Mouse (Mus musculus) hindbrain, embryonic 16.5 days (tissue): ENCODE data around the gene Triobp. TPM values are rescaled to one million over a fixed set of nuclear protein-coding genes. Genes with fewer than 3 reads are reported as not detected.

ENCODE experiments used
- ATAC-seq: fragments of 200-750 bp; cut with Nextera tagmentation; 2 replicates; pipeline ENCODE4 v1.8.0; 2017; ENCODE audit warnings: moderate TSS enrichment, moderate library complexity
- H3K27ac ChIP-seq: fragments of 300-500 bp; sonication (generic); 2 replicates; pipeline ENCODE4 v1.5.1; 2014; ENCODE audit warnings: low read depth, mild to moderate bottlenecking, control low read depth, low read length, moderate library complexity
- H3K27me3 ChIP-seq: fragments of 300-500 bp; sonication (generic); replicated peaks from 2 replicates; pipeline ENCODE4 v1.6.1; 2014; ENCODE audit warnings: low read length; ENCODE audit not compliant: control insufficient read depth, insufficient read depth
- H3K36me3 ChIP-seq: fragments of 300-500 bp; sonication (generic); 2 replicates; pipeline ENCODE4 v1.6.1; 2014; ENCODE audit warnings: mild to moderate bottlenecking, low read length, moderate library complexity, mixed read lengths; ENCODE audit not compliant: control insufficient read depth, insufficient read depth
- H3K4me1 ChIP-seq: fragments of 300-500 bp; sonication (generic); 2 replicates; pipeline ENCODE4 v1.6.1; 2014; ENCODE audit warnings: low read depth, low read length; ENCODE audit not compliant: control insufficient read depth, insufficient read depth
- H3K4me2 ChIP-seq: fragments of 300-500 bp; sonication (generic); 2 replicates; pipeline ENCODE4 v1.6.1; 2014; ENCODE audit warnings: mild to moderate bottlenecking, low read length, control low read depth, moderate library complexity
- H3K4me3 ChIP-seq: fragments of 300-500 bp; sonication (generic); 2 replicates; pipeline ENCODE4 v1.5.1; 2014; ENCODE audit warnings: mild to moderate bottlenecking, low read length, control low read depth, moderate library complexity
- H3K9ac ChIP-seq: fragments of 300-500 bp; sonication (generic); 2 replicates; pipeline ENCODE4 v1.6.1; 2014; ENCODE audit warnings: low read depth, mild to moderate bottlenecking, control low read depth, low read length, moderate library complexity
- H3K9me3 ChIP-seq: fragments of 300-500 bp; sonication (generic); 2 replicates; pipeline ENCODE4 v1.6.1; 2014; ENCODE audit warnings: mild to moderate bottlenecking, low read length, moderate library complexity; ENCODE audit not compliant: control insufficient read depth
- WGBS: fragments of 180-500 bp; shearing (Covaris S2); extraction: QIAGEN DNeasy Blood & Tissue Kit; methylation state at CpG from one replicate; pipeline ENCODE4 v1.1.7; 2014; 5-methylcytosine and 5-hydroxymethylcytosine counted together
- polyA plus RNA-seq: library from polyadenylated mRNA; unstranded; fragments of >200 nt; fragmentation: Nextera tagmentation; extraction: Ambion mirVana; gene quantifications from 2 replicates; pipeline ENCODE4 v1.2.1, GENCODE M21; 2015

The Triobp gene
- polyA plus RNA-seq, 1 experiment from 2014 or later = 36.1 TPM

DNA sequence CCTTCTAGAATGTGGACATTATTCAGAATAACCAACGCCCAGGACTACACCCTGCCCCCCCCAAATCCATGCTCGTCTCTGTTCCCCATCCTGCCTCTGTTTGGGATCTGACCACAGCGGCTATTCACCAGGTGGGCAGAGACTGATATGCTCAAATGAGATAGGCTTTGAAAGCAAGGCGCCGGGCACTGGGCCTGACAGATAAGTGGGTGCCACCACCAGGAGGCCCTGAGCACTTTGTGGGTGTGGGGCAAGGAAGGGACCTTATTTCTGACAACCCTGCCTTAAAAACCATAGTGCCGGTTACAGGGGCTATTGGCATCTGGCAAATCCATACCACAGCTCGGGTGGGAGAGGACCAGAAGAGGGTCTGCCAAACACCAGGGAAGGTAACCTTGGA, 24.8 kb upstream of the Triobp start:
- Histone ChIP-seq H3K27ac (no peak overlapping the region), H3K4me1 (peaks cover 18% of the 10 kb centered on the region), H3K9me3 (no peaks in the 10 kb centered on the region), H3K27me3 (peaks cover 5% of the 10 kb centered on the region), H3K9ac (no peak overlapping the region; the same call in 1 of the 2 replicates), H3K4me2 (no peak overlapping the region), H3K4me3 (no peak overlapping the region), H3K36me3 (peaks cover 4% of the 10 kb centered on the region)
- 78% methylated on average over 7 of the region's 7 CpGs for WGBS
- ATAC-seq = no peak

DNA sequence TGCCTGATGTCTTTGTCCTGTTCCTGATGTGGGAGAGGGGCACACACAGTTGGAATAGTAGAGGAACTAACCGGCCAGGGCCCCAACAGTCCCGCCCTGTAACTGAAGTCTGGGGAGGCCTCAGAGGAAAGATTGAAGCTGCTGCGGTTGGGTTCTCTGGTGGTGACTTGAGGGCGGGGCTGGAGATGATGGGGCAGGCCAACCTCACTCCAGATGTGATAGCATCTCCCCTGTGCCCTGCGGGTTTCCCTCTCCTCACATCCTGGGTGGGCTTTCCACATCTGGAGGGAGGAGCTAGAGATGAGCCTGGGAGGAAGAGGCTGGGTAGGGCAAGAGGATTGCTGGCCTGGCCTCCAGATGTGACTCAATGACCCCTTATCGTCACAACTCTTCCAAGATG, 23.9 kb upstream of the Triobp start:
- H3K27me3 ChIP-seq = peaks cover 6% of the 10 kb centered on the region
- no peak overlapping the region for H3K4me2 ChIP-seq
- 72% methylated on average over 6 of the region's 6 CpGs for WGBS
- H3K9me3 ChIP-seq = no peaks in the 10 kb centered on the region
- peaks cover 19% of the 10 kb centered on the region for H3K4me1 ChIP-seq
- no peak overlapping the region for H3K4me3 ChIP-seq
- H3K36me3 ChIP-seq = peaks cover 4% of the 10 kb centered on the region
- no peak for ATAC-seq
- H3K27ac ChIP-seq = no peak overlapping the region
- no peak overlapping the region for H3K9ac ChIP-seq

DNA sequence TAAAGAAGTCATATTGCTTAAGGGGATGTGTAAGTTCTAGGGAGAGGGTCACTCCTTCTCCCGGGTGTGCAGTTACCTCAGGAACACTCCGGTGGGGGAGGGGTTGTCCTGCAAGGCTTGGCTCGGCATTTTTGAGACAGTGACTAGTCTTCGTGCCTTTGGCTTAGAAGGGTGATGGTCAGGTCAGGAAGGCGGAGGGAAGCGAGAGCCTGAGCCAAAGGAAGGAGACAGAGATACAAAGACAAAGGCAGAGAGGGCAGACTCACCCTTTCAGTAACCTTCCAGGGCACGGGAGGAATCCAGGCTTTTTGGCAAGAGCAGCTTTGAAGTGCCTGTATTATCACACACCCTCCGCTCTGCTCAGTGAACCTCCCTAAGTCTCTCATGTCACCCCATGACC, 22.4 kb upstream of the Triobp start:
- Histone ChIP-seq H3K4me3 (no peak overlapping the region), H3K27ac (no peak overlapping the region), H3K27me3 (peaks cover 6% of the 10 kb centered on the region), H3K9ac (no peak overlapping the region), H3K9me3 (no peaks in the 10 kb centered on the region), H3K36me3 (no peaks in the 10 kb centered on the region), H3K4me2 (no peak overlapping the region), H3K4me1 (peaks cover 19% of the 10 kb centered on the region)
- ATAC-seq = no peak
- 26% methylated on average over 8 of the region's 8 CpGs for WGBS

DNA sequence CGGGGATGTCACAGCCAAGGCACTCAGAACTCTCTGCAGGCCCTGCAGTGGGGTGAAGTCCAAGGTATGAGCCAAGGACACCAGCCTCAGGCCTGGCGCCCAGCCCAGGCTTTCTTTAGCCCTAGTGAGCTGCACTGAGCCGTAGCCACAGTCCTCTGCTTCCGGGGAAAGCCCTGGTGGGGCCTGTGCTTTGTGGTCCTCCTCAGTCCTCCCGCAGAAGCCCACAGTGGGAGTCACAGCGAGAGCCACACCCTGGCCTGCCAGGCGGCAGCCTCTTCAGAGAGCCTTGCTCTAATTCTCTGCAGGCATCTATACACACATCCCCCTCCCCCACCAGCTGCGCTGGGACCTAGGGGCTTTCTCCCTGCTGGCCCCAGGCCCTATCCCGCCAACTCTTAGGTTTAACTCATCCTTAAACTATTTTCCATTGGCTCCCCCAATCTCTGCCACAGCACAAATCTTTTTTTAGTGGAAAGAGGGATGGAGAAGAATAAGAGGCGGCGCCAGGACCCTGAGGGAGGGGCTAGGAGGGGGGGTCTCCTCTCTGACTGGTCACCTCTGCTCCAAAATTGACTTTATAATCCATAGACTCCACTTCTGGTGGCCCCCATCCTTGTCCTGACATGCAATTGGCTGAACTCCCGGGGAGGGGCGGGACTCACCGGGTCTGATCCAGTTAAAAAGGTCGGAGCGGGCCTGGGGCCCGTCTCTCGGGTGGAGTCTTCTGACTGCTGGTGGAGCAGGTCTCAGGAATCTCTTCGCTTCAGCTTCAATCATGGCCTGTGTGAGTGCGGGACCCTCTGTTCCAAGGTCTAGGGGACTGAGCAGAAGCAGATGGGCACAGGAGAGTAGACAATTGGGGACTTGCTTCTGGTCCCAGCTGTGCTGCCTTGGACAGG, 21.3 kb upstream of the Triobp start, which contains the start of gene Lgals1:
TSS of gene Lgals1 (plus strand) at position 705 of the 899 bp plus-strand sequence.
- 4% methylated on average over 20 of the region's 20 CpGs for WGBS
- no peaks in the 10 kb centered on the region for H3K36me3 ChIP-seq
- H3K4me1 ChIP-seq = peaks cover 19% of the 10 kb centered on the region
- peak within 1 kb of the TSS; percentile 69 for H3K4me2 ChIP-seq
- peak; percentile 63 for ATAC-seq
- no peaks in the 10 kb centered on the region for H3K9me3 ChIP-seq
- H3K27me3 ChIP-seq = peaks cover 6% of the 10 kb centered on the region
- peak within 1 kb of the TSS; percentile 70 for H3K27ac ChIP-seq
- H3K9ac ChIP-seq = peak within 1 kb of the TSS; percentile 49
- H3K4me3 ChIP-seq = peak within 1 kb of the TSS; percentile 38

DNA sequence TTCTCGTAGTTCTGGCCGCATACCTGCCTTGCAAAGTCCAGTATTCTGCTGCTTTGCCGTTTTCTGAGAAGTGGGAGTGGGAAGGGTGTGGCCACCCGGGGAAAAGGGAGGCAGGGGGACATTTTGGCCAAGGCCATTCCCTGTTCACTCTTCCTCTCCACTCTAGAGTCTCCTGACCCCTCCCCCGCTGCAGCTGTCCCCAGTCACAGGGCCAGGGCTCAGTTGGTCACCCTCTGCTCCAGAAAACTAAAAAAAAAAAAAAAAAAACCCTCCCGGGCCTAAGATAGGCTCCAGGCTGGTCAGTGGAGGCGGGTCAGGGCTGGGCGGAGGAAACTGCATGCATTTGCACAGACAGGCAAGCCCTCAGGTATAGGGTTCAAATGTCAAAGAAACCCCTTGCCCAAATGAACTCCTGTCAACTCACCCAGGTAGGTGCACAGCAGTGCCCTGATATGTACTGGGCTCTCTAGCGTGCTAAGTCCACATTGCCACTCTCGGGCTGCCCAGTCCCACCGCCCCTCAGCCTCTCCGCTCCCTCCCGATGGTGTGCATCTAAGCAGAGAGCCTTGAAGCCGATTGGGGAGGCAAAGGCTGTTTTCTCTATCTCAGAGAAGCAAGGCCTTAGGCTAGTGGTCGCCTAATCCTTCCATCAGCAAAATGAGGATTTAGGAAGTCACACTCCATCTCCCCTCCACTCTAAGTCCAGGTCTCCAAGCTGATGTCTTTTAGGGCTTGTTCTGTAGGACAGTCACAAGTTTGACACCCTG, 20.3 kb upstream of the Triobp start:
- Histone ChIP-seq H3K4me3 (peak overlapping the region; percentile 38), H3K4me2 (peak overlapping the region; percentile 69), H3K36me3 (no peaks in the 10 kb centered on the region), H3K4me1 (peaks cover 19% of the 10 kb centered on the region), H3K9ac (peak overlapping the region; percentile 33), H3K27ac (0 out of 2 replicates have a peak overlapping the region, but pooled peaks have one; percentile 39), H3K27me3 (peaks cover 6% of the 10 kb centered on the region), H3K9me3 (no peaks in the 10 kb centered on the region)
- 24% methylated on average over 15 of the region's 15 CpGs for WGBS
- ATAC-seq = no peak

DNA sequence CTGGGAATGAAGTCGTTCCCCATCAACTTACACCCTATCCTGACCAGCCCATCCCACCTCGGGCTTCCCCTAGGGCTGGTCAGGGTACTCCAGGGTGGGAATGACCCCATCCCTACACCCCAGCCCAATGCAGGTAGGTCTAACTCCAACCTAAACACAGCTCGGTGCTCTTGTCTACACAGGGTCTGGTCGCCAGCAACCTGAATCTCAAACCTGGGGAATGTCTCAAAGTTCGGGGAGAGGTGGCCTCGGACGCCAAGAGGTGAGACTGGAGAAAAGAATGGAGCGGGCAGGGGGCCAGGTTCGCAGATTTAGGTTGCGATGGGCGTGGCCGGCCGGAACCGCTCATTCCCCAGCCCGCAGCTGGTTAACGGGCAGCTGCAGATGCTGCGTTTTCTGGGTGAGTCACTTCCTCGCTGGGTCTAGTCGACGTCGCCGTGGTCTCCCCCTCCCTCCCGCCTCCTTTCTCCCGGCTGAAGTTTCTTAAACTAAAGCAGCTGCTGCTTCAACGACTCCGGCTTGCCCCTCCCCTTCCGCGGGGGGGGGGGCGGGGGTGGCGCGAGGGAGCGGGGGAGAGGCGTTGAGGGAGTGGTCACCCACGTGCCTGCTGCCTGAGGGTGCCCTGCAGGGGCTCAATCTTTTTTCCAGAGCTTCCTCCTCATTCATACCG, 19.6 kb upstream of the Triobp start:
- H3K4me3 ChIP-seq = peak overlapping the region; percentile 38
- H3K27ac ChIP-seq = 0 out of 2 replicates have a peak overlapping the region, but pooled peaks have one; percentile 39
- no peaks in the 10 kb centered on the region for H3K9me3 ChIP-seq
- WGBS = under 1% methylated on average over 24 of the region's 35 CpGs
- H3K36me3 ChIP-seq = no peaks in the 10 kb centered on the region
- H3K4me2 ChIP-seq = peak overlapping the region; percentile 69
- peak overlapping the region; percentile 33 for H3K9ac ChIP-seq
- ATAC-seq = no peak
- H3K27me3 ChIP-seq = peaks cover 6% of the 10 kb centered on the region
- H3K4me1 ChIP-seq = peaks cover 19% of the 10 kb centered on the region

DNA sequence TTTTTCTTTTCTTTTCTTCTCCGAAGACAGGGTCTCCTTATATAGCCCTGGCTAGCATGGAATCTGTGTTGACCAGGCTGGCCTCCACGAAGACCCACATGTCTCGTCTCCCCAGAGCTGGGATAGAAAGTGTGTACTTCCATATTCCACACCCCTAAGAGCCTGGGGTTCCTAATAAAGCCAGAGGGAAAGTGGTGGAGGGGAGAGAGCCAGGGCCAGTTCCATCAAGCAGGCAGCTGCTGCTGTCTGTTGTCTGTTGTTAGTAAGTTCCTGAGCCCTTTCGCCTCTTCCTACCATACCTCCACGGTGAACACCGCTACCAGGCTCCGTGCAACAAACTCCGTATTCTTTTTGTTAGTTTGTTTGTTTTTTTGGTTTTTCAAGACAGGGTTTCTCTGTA, 19.0 kb upstream of the Triobp start:
- peak overlapping the region; percentile 9; the same call in 1 of the 2 replicates for H3K9ac ChIP-seq
- peaks cover 19% of the 10 kb centered on the region for H3K4me1 ChIP-seq
- 49% methylated on average over 8 of the region's 8 CpGs for WGBS
- peak overlapping the region; percentile 69 for H3K4me2 ChIP-seq
- no peak overlapping the region for H3K27ac ChIP-seq
- H3K36me3 ChIP-seq = no peaks in the 10 kb centered on the region
- H3K27me3 ChIP-seq = peaks cover 6% of the 10 kb centered on the region
- H3K4me3 ChIP-seq = no peak overlapping the region
- ATAC-seq = no peak
- no peaks in the 10 kb centered on the region for H3K9me3 ChIP-seq

DNA sequence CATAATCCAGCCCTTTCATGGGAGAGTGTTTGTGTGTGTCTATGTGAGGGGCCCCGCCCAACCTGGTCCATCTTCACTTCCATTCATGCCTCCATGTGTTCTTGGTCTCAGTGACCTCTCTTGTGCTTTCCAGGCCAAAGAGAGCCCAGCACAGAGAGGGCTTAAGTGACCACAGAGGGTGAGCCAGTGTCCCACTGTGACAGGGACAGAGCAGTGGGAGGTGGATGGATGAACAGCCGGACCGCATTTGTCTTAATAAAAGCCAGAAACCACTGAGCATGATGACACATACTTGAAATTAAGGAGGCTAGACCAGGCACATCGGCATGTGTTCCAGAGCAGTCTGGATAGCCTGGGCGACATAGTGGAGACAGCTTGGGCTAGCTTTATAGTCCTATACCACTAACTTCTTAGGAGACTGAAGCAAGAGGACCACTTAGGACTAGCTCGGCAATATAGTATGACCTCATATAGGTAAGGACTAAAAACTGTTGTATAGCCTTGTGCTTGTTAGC, 17.3 kb upstream of the Triobp start:
- Histone ChIP-seq H3K27me3 (peaks cover 6% of the 10 kb centered on the region), H3K4me3 (no peak overlapping the region), H3K4me2 (no peak overlapping the region), H3K9me3 (no peaks in the 10 kb centered on the region), H3K4me1 (peaks cover 19% of the 10 kb centered on the region), H3K9ac (no peak overlapping the region), H3K27ac (no peak overlapping the region), H3K36me3 (no peaks in the 10 kb centered on the region)
- 93% methylated on average over 6 of the region's 6 CpGs for WGBS
- ATAC-seq = no peak
